Mouse (Mus musculus): Measurements from ENCODE around the gene Prpf4.
A peak's percentile ranks its signal among the peaks of the same experiment; 100 is the strongest.

- peak; percentile 39; the same call in 1 of the 2 replicates for TF ChIP-seq CTCF (IDR thresholded peaks at IDR 0.05; ENCODE audit: borderline replicate concordance, control insufficient read depth, extremely low read depth, insufficient read depth, low read length, poor library complexity)
- TF ChIP-seq POLR2A (IDR thresholded peaks at IDR 0.05; ENCODE audit: control insufficient read depth, extremely low read depth, insufficient read depth, low read length, poor library complexity): peak; percentile 72
Observed at GRCm38 (mm10) chr4:62360088-62360804, 48.4 kb upstream of the Prpf4 start, which contains the start of the genes Fkbp15 and Slc31a1.

All from thymus, adult 2 months (tissue).